Mouse (Mus musculus) layer of hippocampus, adult 11-12 months (tissue): Measurements from ENCODE around the gene Tnfsfm13.

Experiments used
- DNase-seq: peaks from one replicate; pipeline ENCODE4 v3.0.0; 2022; ENCODE audit warnings: low spot score

The Tnfsfm13 gene

GRCm38 (mm10) chr11:69680136-69680855 is 15.6 kb downstream of the Tnfsfm13 start:
- no peak for DNase-seq

- DNase-seq, result no peak
These were observed 16.8 kb downstream of the Tnfsfm13 start for GRCm38 (mm10) chr11:69679144-69679543.

GRCm38 (mm10) chr11:69672211-69672706 is 23.6 kb downstream of the Tnfsfm13 start, which contains the start of gene Eif4a1:
Eif4a1 (minus strand) TSS chr11:69672423.
- DNase-seq, result peak; percentile 100

GRCm38 (mm10) chr11:69671726-69672124 is 24.2 kb downstream of the Tnfsfm13 start:
- no peak for DNase-seq

GRCm38 (mm10) chr11:69670786-69671725 is 24.8 kb downstream of the Tnfsfm13 start:
- peak; percentile 96 for DNase-seq

GRCm38 (mm10) chr11:69666665-69667005 is 29.3 kb downstream of the Tnfsfm13 start:
- no peak for DNase-seq

- peak; percentile 80 for DNase-seq
These were observed 29.8 kb downstream of the Tnfsfm13 start, which contains the start of gene Cd68 for GRCm38 (mm10) chr11:69665961-69666664. Cd68 (minus strand) TSS chr11:69666153.

- DNase-seq, result no peak
These were observed 30.4 kb downstream of the Tnfsfm13 start for GRCm38 (mm10) chr11:69665457-69665960.

- DNase-seq, result no peak
These were observed 31.1 kb downstream of the Tnfsfm13 start for GRCm38 (mm10) chr11:69664841-69665240.

- no peak for DNase-seq
These were observed 32.1 kb downstream of the Tnfsfm13 start for GRCm38 (mm10) chr11:69663795-69664194.

GRCm38 (mm10) chr11:69662967-69663671 is 32.8 kb downstream of the Tnfsfm13 start:
- no peak for DNase-seq

- peak; percentile 93 for DNase-seq
These were observed 33.5 kb downstream of the Tnfsfm13 start, which contains the start of gene Mpdu1 for GRCm38 (mm10) chr11:69662213-69662966. Mpdu1 (minus strand) TSS chr11:69662642.

GRCm38 (mm10) chr11:69661221-69661881 is 34.5 kb downstream of the Tnfsfm13 start:
- no peak for DNase-seq

- no peak for DNase-seq
These were observed 38.4 kb downstream of the Tnfsfm13 start for GRCm38 (mm10) chr11:69657462-69657881.

GRCm38 (mm10) chr11:69656617-69657461 is 39.1 kb downstream of the Tnfsfm13 start:
- peak; percentile 49 for DNase-seq

GRCm38 (mm10) chr11:69656065-69656455 is 39.8 kb downstream of the Tnfsfm13 start:
- no peak for DNase-seq

- peak; percentile 82 for DNase-seq
These were observed 40.4 kb downstream of the Tnfsfm13 start, which contains the start of gene Sox15 for GRCm38 (mm10) chr11:69655264-69656064. Sox15 (plus strand) TSS chr11:69655314.

- no peak for DNase-seq
These were observed 41.1 kb downstream of the Tnfsfm13 start for GRCm38 (mm10) chr11:69654760-69655159.
